Mouse (Mus musculus) MEL (cell line): ENCODE data around the gene Chrna1.

Source experiments
- BHLHE40 ChIP-seq: IDR thresholded peaks from 2 replicates; pipeline ENCODE4 v1.6.1; 2012; ENCODE audit warnings: low read depth, mild to moderate bottlenecking, inconsistent platforms, low read length, improper control_type of control experiment, borderline replicate concordance
- CHD2 ChIP-seq: IDR thresholded peaks from 2 replicates; pipeline ENCODE4 v1.6.1; 2011; ENCODE audit warnings: low read length, improper control_type of control experiment
- CTCF ChIP-seq, 3 experiments: IDR thresholded peaks in 2 of 3; conservative IDR thresholded peaks in 1 of 3; 2 replicates each; pipeline ENCODE4 v1.5.1; 2011 to 2012; ENCODE audit warnings: low read length in 3 of 3, low read depth in 2 of 3, mild to moderate bottlenecking in 2 of 3, improper control_type of control experiment in 1 of 3, inconsistent platforms in 1 of 3, mixed read lengths in 1 of 3, moderate library complexity in 1 of 3; ENCODE audit not compliant: control insufficient read depth in 1 of 3, insufficient read depth in 1 of 3, poor library complexity in 1 of 3, severe bottlenecking in 1 of 3
- GATA1 ChIP-seq: IDR thresholded peaks from 2 replicates; pipeline ENCODE4 v1.6.1; 2011; ENCODE audit warnings: low read depth, low read length, improper control_type of control experiment
- KAT2A ChIP-seq: conservative IDR thresholded peaks from 2 replicates; pipeline ENCODE4 v1.6.1; 2012; ENCODE audit warnings: low read depth, low read length, improper control_type of control experiment, inconsistent platforms
- MAX ChIP-seq: IDR thresholded peaks from 2 replicates; pipeline ENCODE4 v1.6.1; 2011; ENCODE audit warnings: low read length, improper control_type of control experiment
- MAZ ChIP-seq: IDR thresholded peaks from 2 replicates; pipeline ENCODE4 v1.6.1; 2012; ENCODE audit warnings: low read depth, mild to moderate bottlenecking, inconsistent platforms, low read length, improper control_type of control experiment
- NELFE ChIP-seq: IDR thresholded peaks from 2 replicates; pipeline ENCODE4 v1.6.1; 2011; ENCODE audit warnings: low read depth, low read length, improper control_type of control experiment
- NRF1 ChIP-seq: IDR thresholded peaks from 2 replicates; pipeline ENCODE4 v1.6.1; 2014; ENCODE audit warnings: low read depth, mild to moderate bottlenecking, inconsistent platforms, low read length, improper control_type of control experiment, moderate library complexity; ENCODE audit not compliant: poor library complexity, insufficient read depth, severe bottlenecking
- POLR2AphosphoS5 ChIP-seq: IDR thresholded peaks from 2 replicates; pipeline ENCODE4 v1.6.1; 2012; ENCODE audit warnings: low read depth, borderline replicate concordance, mild to moderate bottlenecking, inconsistent platforms, low read length, moderate library complexity, mixed read lengths
- RAD21 ChIP-seq: IDR thresholded peaks from 2 replicates; pipeline ENCODE4 v1.6.1; 2011; ENCODE audit warnings: mild to moderate bottlenecking, low read depth, low read length, improper control_type of control experiment
- TAL1 ChIP-seq: IDR thresholded peaks from 2 replicates; pipeline ENCODE4 v1.6.1; 2012; ENCODE audit warnings: mild to moderate bottlenecking, inconsistent platforms, low read length, moderate library complexity, mixed read lengths
- ZMIZ1 ChIP-seq: IDR thresholded peaks from 2 replicates; pipeline ENCODE4 v1.6.1; 2012; ENCODE audit warnings: low read depth, mild to moderate bottlenecking, inconsistent platforms, low read length, improper control_type of control experiment, moderate library complexity

DNA sequence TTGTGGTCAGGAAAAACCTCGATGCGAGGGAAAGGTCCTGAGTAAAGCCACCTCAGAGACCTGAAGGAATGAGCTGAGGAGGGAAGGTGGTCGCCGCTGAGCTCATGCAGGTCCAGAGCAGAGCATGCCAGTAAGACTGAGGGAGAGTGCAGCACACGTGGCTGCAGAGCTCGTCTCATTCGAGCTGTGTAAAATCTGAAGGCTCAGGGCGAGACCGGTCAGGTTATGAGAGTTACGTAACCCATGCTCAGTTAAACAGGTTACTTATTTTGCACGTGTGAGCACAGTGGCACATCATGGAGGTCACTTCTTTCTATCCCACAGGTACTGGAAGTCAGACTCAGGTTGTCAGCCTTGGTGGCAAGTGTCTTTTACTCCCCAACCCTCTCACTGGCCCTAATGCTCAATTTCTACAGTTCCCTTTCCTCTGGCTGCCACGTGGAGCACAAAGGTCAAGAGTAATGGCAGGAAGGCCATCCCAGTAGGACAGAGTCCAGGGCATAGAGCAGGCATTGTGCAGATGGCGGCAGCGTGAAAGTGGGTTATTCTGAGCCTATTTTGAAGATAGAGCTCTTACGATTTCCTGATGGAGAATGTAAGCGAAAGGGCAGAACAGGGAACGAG is 36.4 kb upstream of the Chrna1 start:
- no peak for TF ChIP-seq ZMIZ1
- TF ChIP-seq CTCF (IDR thresholded peaks at IDR 0.05 in 2 of 3, conservative IDR thresholded peaks at IDR 0.05 in 1 of 3; ENCODE audit: control insufficient read depth in 1 of 3, insufficient read depth in 1 of 3, low read depth in 2 of 3, low read length in 3 of 3, poor library complexity in 1 of 3, severe bottlenecking in 1 of 3): no peak
- TF ChIP-seq KAT2A: no peak
- TF ChIP-seq MAX: no peak
- no peak for TF ChIP-seq MAZ
- no peak for TF ChIP-seq CHD2
- TF ChIP-seq POLR2AphosphoS5: no peak
- TF ChIP-seq BHLHE40: no peak
- TF ChIP-seq RAD21: no peak
- no peak for TF ChIP-seq NELFE
- TF ChIP-seq GATA1: no peak
- no peak for TF ChIP-seq NRF1
- no peak for TF ChIP-seq TAL1
